Mouse (Mus musculus) intestine, embryonic 14.5 days (tissue): ENCODE measurements around the gene Tdrd6. TPM values are rescaled to one million over a fixed set of nuclear protein-coding genes. Genes with fewer than 3 reads are reported as not detected.

Source experiments
- ATAC-seq: fragments of 200-750 bp; cut with Nextera tagmentation; replicated peaks from 2 replicates; pipeline ENCODE4 v1.8.0; 2017; ENCODE audit warnings: low read depth, moderate number of reproducible peaks, moderate TSS enrichment, moderate library complexity; ENCODE audit not compliant: low FRiP score, low TSS enrichment
- DNase-seq: peaks from one replicate; pipeline ENCODE4 v3.0.0-alpha.2; 2018; ENCODE audit warnings: low spot score
- H3K27ac ChIP-seq: fragments of 300-500 bp; sonication (generic); 2 replicates; pipeline ENCODE4 v1.5.1; 2014; ENCODE audit warnings: low read depth, mild to moderate bottlenecking, control low read depth
- H3K27me3 ChIP-seq: fragments of 300-500 bp; sonication (generic); replicated peaks from 2 replicates; pipeline ENCODE4 v1.6.1; 2014; ENCODE audit warnings: low read length, control low read depth; ENCODE audit not compliant: control insufficient read depth, insufficient read depth
- H3K36me3 ChIP-seq: fragments of 300-500 bp; sonication (generic); 2 replicates; pipeline ENCODE4 v1.6.1; 2014; ENCODE audit warnings: low read length, control low read depth; ENCODE audit not compliant: control insufficient read depth, insufficient read depth
- H3K4me1 ChIP-seq: fragments of 300-500 bp; sonication (generic); replicated peaks from 2 replicates; pipeline ENCODE4 v1.6.1; 2014; ENCODE audit warnings: low read length, control low read depth, mixed read lengths; ENCODE audit not compliant: control insufficient read depth, insufficient read depth
- H3K4me2 ChIP-seq: fragments of 300-500 bp; sonication (generic); 2 replicates; pipeline ENCODE4 v1.6.1; 2014; ENCODE audit warnings: low read length
- H3K4me3 ChIP-seq: fragments of 300-500 bp; sonication (generic); 2 replicates; pipeline ENCODE4 v1.5.1; 2014; ENCODE audit warnings: low read depth, low read length, control low read depth, mixed read lengths
- H3K9ac ChIP-seq: fragments of 300-500 bp; sonication (generic); 2 replicates; pipeline ENCODE4 v1.6.1; 2014; ENCODE audit warnings: mild to moderate bottlenecking, low read length
- H3K9me3 ChIP-seq: fragments of 300-500 bp; sonication (generic); 2 replicates; pipeline ENCODE4 v1.6.1; 2016; ENCODE audit warnings: low read length, control low read depth; ENCODE audit not compliant: control insufficient read depth
- WGBS: fragments of 180-500 bp; shearing (Covaris S2); extraction: QIAGEN DNeasy Blood & Tissue Kit; methylation state at CpG from one replicate; pipeline ENCODE4 v1.1.7; 2014; 5-methylcytosine and 5-hydroxymethylcytosine counted together
- polyA plus RNA-seq: library from polyadenylated mRNA; unstranded; fragments of >200 nt; fragmentation: Nextera tagmentation; extraction: Ambion mirVana; gene quantifications from 2 replicates; pipeline ENCODE4 v1.2.1, GENCODE M21; 2014

The Tdrd6 gene
- polyA plus RNA-seq, 1 experiment from 2014 or later: 0.15 TPM

GRCm38 (mm10) chr17:43630427-43630760 is 295 bp upstream of the Tdrd6 start:
- Histone ChIP-seq H3K27me3 (peaks cover 38% of the 10 kb centered on the region), H3K4me3 (peak overlapping the region; percentile 36; the same call in 1 of the 2 replicates), H3K4me2 (peak overlapping the region; percentile 62), H3K36me3 (no peaks in the 10 kb centered on the region), H3K27ac (no peak overlapping the region), H3K9ac (no peak overlapping the region), H3K9me3 (0 out of 2 replicates have a peak, but pooled peaks cover 3% of the 10 kb centered on the region), H3K4me1 (peaks cover 7% of the 10 kb centered on the region; the same call in 1 of the 2 replicates)
- 49% methylated on average over 13 of the region's 13 CpGs for WGBS
- ATAC-seq (no peak), DNase-seq (no peak)

GRCm38 (mm10) chr17:43629026-43629495 is 1.0 kb downstream of the Tdrd6 start:
- 23% methylated on average over 24 of the region's 24 CpGs for WGBS
- DNase-seq (peak; percentile 58), ATAC-seq (no peak)
- 0 out of 2 replicates have a peak, but pooled peaks cover 3% of the 10 kb centered on the region for H3K9me3 ChIP-seq
- no peaks in the 10 kb centered on the region for H3K36me3 ChIP-seq
- peaks cover 38% of the 10 kb centered on the region for H3K27me3 ChIP-seq
- H3K9ac ChIP-seq: no peak overlapping the region
- peaks cover 7% of the 10 kb centered on the region; the same call in 1 of the 2 replicates for H3K4me1 ChIP-seq
- H3K4me2 ChIP-seq: peak overlapping the region; percentile 62
- H3K27ac ChIP-seq: no peak overlapping the region
- H3K4me3 ChIP-seq: peak overlapping the region; percentile 36

GRCm38 (mm10) chr17:43628246-43628645 is 1.9 kb downstream of the Tdrd6 start:
- Histone ChIP-seq H3K36me3 (no peaks in the 10 kb centered on the region), H3K27ac (no peak overlapping the region), H3K4me3 (no peak overlapping the region), H3K9me3 (0 out of 2 replicates have a peak, but pooled peaks cover 3% of the 10 kb centered on the region), H3K4me1 (peaks cover 7% of the 10 kb centered on the region; the same call in 1 of the 2 replicates), H3K4me2 (no peak overlapping the region), H3K27me3 (peaks cover 38% of the 10 kb centered on the region), H3K9ac (no peak overlapping the region)
- DNase-seq: no peak
- ATAC-seq: no peak
- WGBS: 90% methylated on average over 10 of the region's 10 CpGs

GRCm38 (mm10) chr17:43622076-43622475 is 8.0 kb downstream of the Tdrd6 start:
- H3K4me2 ChIP-seq: no peak overlapping the region
- no peak overlapping the region for H3K4me3 ChIP-seq
- no peak overlapping the region for H3K9ac ChIP-seq
- H3K27me3 ChIP-seq: no peaks in the 10 kb centered on the region
- WGBS: 85% methylated on average over 10 of the region's 10 CpGs
- no peak overlapping the region for H3K27ac ChIP-seq
- no peaks in the 10 kb centered on the region for H3K4me1 ChIP-seq
- ATAC-seq (no peak), DNase-seq (no peak)
- no peaks in the 10 kb centered on the region for H3K9me3 ChIP-seq
- no peaks in the 10 kb centered on the region for H3K36me3 ChIP-seq

- H3K9ac ChIP-seq: no peak overlapping the region
- no peak overlapping the region for H3K27ac ChIP-seq
- 80% methylated on average over 9 of the region's 9 CpGs for WGBS
- H3K4me1 ChIP-seq: no peaks in the 10 kb centered on the region
- no peak for ATAC-seq
- H3K4me2 ChIP-seq: no peak overlapping the region
- DNase-seq: no peak
- H3K36me3 ChIP-seq: no peaks in the 10 kb centered on the region
- no peaks in the 10 kb centered on the region for H3K9me3 ChIP-seq
- no peaks in the 10 kb centered on the region for H3K27me3 ChIP-seq
- H3K4me3 ChIP-seq: no peak overlapping the region
These were observed 10.9 kb downstream of the Tdrd6 start for GRCm38 (mm10) chr17:43619156-43619555.

- ATAC-seq: no peak
- WGBS: 60% methylated on average over 3 of the region's 3 CpGs
These were observed 17.9 kb downstream of the Tdrd6 start for GRCm38 (mm10) chr17:43612221-43612620.

GRCm38 (mm10) chr17:43611586-43611985 is 18.5 kb downstream of the Tdrd6 start:
- ATAC-seq: no peak
- no peak overlapping the region for H3K27ac ChIP-seq
- peak; percentile 92 for DNase-seq

More at GRCm38 (mm10) chr17:43612221-43612620, 17.9 kb downstream of the Tdrd6 start:
- no peaks in the 10 kb centered on the region for H3K9me3 ChIP-seq
- H3K4me2 ChIP-seq: no peak overlapping the region
- no peak overlapping the region for H3K27ac ChIP-seq
- H3K4me3 ChIP-seq: no peak overlapping the region
- no peaks in the 10 kb centered on the region for H3K27me3 ChIP-seq
- H3K9ac ChIP-seq: no peak overlapping the region
- H3K4me1 ChIP-seq: no peaks in the 10 kb centered on the region
- H3K36me3 ChIP-seq: no peaks in the 10 kb centered on the region
- DNase-seq: no peak

GRCm38 (mm10) chr17:43606704-43607103 is 23.4 kb downstream of the Tdrd6 start:
- no peaks in the 10 kb centered on the region for H3K9me3 ChIP-seq
- H3K4me3 ChIP-seq: no peak overlapping the region
- 16% methylated on average over 3 of the region's 3 CpGs for WGBS
- H3K9ac ChIP-seq: no peak overlapping the region
- ATAC-seq (no peak), DNase-seq (peak; percentile 92)
- no peak overlapping the region for H3K27ac ChIP-seq
- no peaks in the 10 kb centered on the region for H3K36me3 ChIP-seq
- no peak overlapping the region for H3K4me2 ChIP-seq
- H3K27me3 ChIP-seq: no peaks in the 10 kb centered on the region
- no peaks in the 10 kb centered on the region for H3K4me1 ChIP-seq

More at GRCm38 (mm10) chr17:43611586-43611985, 18.5 kb downstream of the Tdrd6 start:
- Histone ChIP-seq H3K27me3 (no peaks in the 10 kb centered on the region), H3K4me3 (no peak overlapping the region), H3K9me3 (no peaks in the 10 kb centered on the region), H3K36me3 (no peaks in the 10 kb centered on the region), H3K9ac (no peak overlapping the region), H3K4me2 (no peak overlapping the region), H3K4me1 (no peaks in the 10 kb centered on the region)
- 23% methylated on average over 7 of the region's 7 CpGs for WGBS

- Histone ChIP-seq H3K9ac (no peak overlapping the region), H3K27ac (no peak overlapping the region), H3K4me3 (no peak overlapping the region), H3K9me3 (no peaks in the 10 kb centered on the region), H3K27me3 (no peaks in the 10 kb centered on the region), H3K4me1 (no peaks in the 10 kb centered on the region), H3K4me2 (no peak overlapping the region), H3K36me3 (no peaks in the 10 kb centered on the region)
- no peak for DNase-seq
- WGBS: 63% methylated on average over 4 of the region's 4 CpGs
- no peak for ATAC-seq
These were observed 31.4 kb downstream of the Tdrd6 start for GRCm38 (mm10) chr17:43598706-43599105.
